Comparison of ENCODE assay signal across 7 mouse cellular contexts in genomic region chr17:45629861-45630694, GRCm38 (mm10). TPM values are rescaled to one million over a fixed set of nuclear protein-coding genes. Genes with fewer than 3 reads are reported as not detected.
DNase-seq lines count a peak whose midpoint lies in the region; ATAC-seq and TF ChIP-seq lines count a peak whose summit lies in the region.

No protein-coding gene starts in this region.

- no peaks in the 10 kb centered on the region for H3K36me3 ChIP-seq in embryonic facial prominence, embryonic 10.5 days (replicated peaks)
- no peaks in the 10 kb centered on the region for H3K36me3 ChIP-seq in heart, adult 2 months (ENCODE audit: control insufficient read depth, insufficient read depth, low read length)
- H3K36me3 ChIP-seq in limb, embryonic 12.5 days: no peaks in the 10 kb centered on the region
- no peaks in the 10 kb centered on the region for H3K36me3 ChIP-seq in midbrain, embryonic 14.5 days (ENCODE audit: control insufficient read depth, insufficient read depth, low read length)

- H3K4me1 ChIP-seq in embryonic facial prominence, embryonic 10.5 days: peaks cover 45% of the 10 kb centered on the region
- H3K4me1 ChIP-seq in heart, adult 2 months (ENCODE audit: control insufficient read depth, insufficient read depth, low read length): peaks cover 9% of the 10 kb centered on the region
- peaks cover 11% of the 10 kb centered on the region for H3K4me1 ChIP-seq in limb, embryonic 12.5 days (replicated peaks)
- H3K4me1 ChIP-seq in midbrain, embryonic 14.5 days (ENCODE audit: control insufficient read depth, insufficient read depth, low read length): 0 out of 2 replicates have a peak, but pooled peaks cover 5% of the 10 kb centered on the region

- H3K4me2 ChIP-seq in limb, embryonic 12.5 days: peak overlapping the region; percentile 85
- H3K4me2 ChIP-seq in midbrain, embryonic 14.5 days (ENCODE audit: low read length): peak overlapping the region; percentile 74

- no peak for TF ChIP-seq EP300 in heart, adult 2 months (IDR thresholded peaks at IDR 0.05; ENCODE audit: insufficient read depth, low read depth, low read length)

- H3K27me3 ChIP-seq in embryonic facial prominence, embryonic 10.5 days (replicated peaks; ENCODE audit: low read depth, poor library complexity, severe bottlenecking): no peaks in the 10 kb centered on the region; the same call in none of the 2 replicates
- no peaks in the 10 kb centered on the region for H3K27me3 ChIP-seq in heart, adult 2 months (ENCODE audit: control insufficient read depth, insufficient read depth, low read length)
- peaks cover 5% of the 10 kb centered on the region; the same call in 1 of the 2 replicates for H3K27me3 ChIP-seq in limb, embryonic 12.5 days
- H3K27me3 ChIP-seq in midbrain, embryonic 14.5 days (ENCODE audit: control insufficient read depth, insufficient read depth, low read length): no peaks in the 10 kb centered on the region

- peak; percentile 56; the same call in 1 of the 2 replicates for ATAC-seq in limb, embryonic 12.5 days (ENCODE audit: insufficient number of reproducible peaks, insufficient read depth, low FRiP score, low TSS enrichment, low read depth)
- ATAC-seq in midbrain, embryonic 14.5 days (ENCODE audit: low FRiP score, low TSS enrichment): peak; percentile 79

- no peaks in the 10 kb centered on the region for H3K79me2 ChIP-seq in heart, adult 2 months (replicated peaks; ENCODE audit: control insufficient read depth, insufficient read depth, low read length)

- peak; percentile 74 for TF ChIP-seq CTCF in heart, adult 2 months (IDR thresholded peaks at IDR 0.05)

- 1% methylated on average over 34 of the region's 34 CpGs for WGBS in embryonic facial prominence, embryonic 10.5 days
- 4% methylated on average over 34 of the region's 34 CpGs for WGBS in heart, adult 2 months
- 3% methylated on average over 34 of the region's 34 CpGs for WGBS in limb, embryonic 12.5 days
- 1% methylated on average over 34 of the region's 34 CpGs for WGBS in midbrain, embryonic 14.5 days

- H3K4me3 ChIP-seq in embryonic facial prominence, embryonic 10.5 days: peak overlapping the region; percentile 62
- H3K4me3 ChIP-seq in heart, adult 2 months: peak overlapping the region; percentile 38
- H3K4me3 ChIP-seq in limb, embryonic 12.5 days (replicated peaks): peak overlapping the region; percentile 46
- H3K4me3 ChIP-seq in midbrain, embryonic 14.5 days (replicated peaks; ENCODE audit: low read depth, low read length): peak overlapping the region; percentile 46

- peak; percentile 59 for DNase-seq in adrenal gland, postnatal 25 days
- peak; percentile 79 for DNase-seq in embryonic facial prominence, embryonic 10.5 days (ENCODE audit: low spot score)
- DNase-seq in heart, adult 2 months: peak; percentile 65 to 67
- peak; percentile 42 to 61 for DNase-seq in kidney, adult 8-10 months
- peak; percentile 87 for DNase-seq in midbrain, embryonic 14.5 days
- peak; percentile 55 to 64 for DNase-seq in spleen, postnatal 36 days (ENCODE audit: low spot score in 2 of 2)

- H3K27ac ChIP-seq in embryonic facial prominence, embryonic 10.5 days (replicated peaks): peak overlapping the region; percentile 79
- H3K27ac ChIP-seq in heart, adult 2 months: peak overlapping the region; percentile 65
- no peak overlapping the region for H3K27ac ChIP-seq in limb, embryonic 12.5 days
- H3K27ac ChIP-seq in midbrain, embryonic 14.5 days (replicated peaks; ENCODE audit: low read depth, low read length): peak overlapping the region; percentile 60

- H3K9me3 ChIP-seq in embryonic facial prominence, embryonic 10.5 days: no peaks in the 10 kb centered on the region
- no peaks in the 10 kb centered on the region for H3K9me3 ChIP-seq in limb, embryonic 12.5 days
- H3K9me3 ChIP-seq in midbrain, embryonic 14.5 days (ENCODE audit: control insufficient read depth, low read length): no peaks in the 10 kb centered on the region

- intact Hi-C loops in heart, adult 2 months (cut with DNase I): loop anchor here (1.0 kb wide), 1 partner anchor 49 kb away; no protein-coding TSS in a partner anchor

- H3K9ac ChIP-seq in heart, adult 2 months (ENCODE audit: low read depth, low read length): peak overlapping the region; percentile 70
- H3K9ac ChIP-seq in limb, embryonic 12.5 days (replicated peaks): peak overlapping the region; percentile 70
- peak overlapping the region; percentile 58 for H3K9ac ChIP-seq in midbrain, embryonic 14.5 days (replicated peaks; ENCODE audit: low read length)

- no peak for TF ChIP-seq POLR2A in heart, adult 2 months (IDR thresholded peaks at IDR 0.05; ENCODE audit: insufficient read depth, low read depth, low read length)

RNA-seq across cellular contexts. Expression of gene Mymx, which starts 28.2 kb away (rescaled TPM):
- total RNA-seq in adrenal gland, postnatal 25 days (2021): not detected in 2 replicates
- 0.39 TPM in 2 replicates for polyA plus RNA-seq in embryonic facial prominence, embryonic 10.5 days (2016; fragmentation: Nextera tagmentation; extraction: Ambion mirVana)
- total RNA-seq in heart, adult 2 months (2021): not detected
- polyA plus RNA-seq in heart, adult 2 months (2012; rRNA removed): not detected in 2 replicates
- 15.8 and 16.4 TPM in 2 replicates for polyA plus RNA-seq in limb, embryonic 12.5 days (2016; fragmentation: Nextera tagmentation; extraction: Ambion mirVana)
- polyA plus RNA-seq in midbrain, embryonic 14.5 days (2014; fragmentation: Nextera tagmentation; extraction: Ambion mirVana): not detected in 2 replicates

RNA-seq across cellular contexts. Expression of gene Capn11, which starts 29.0 kb away (rescaled TPM):
- total RNA-seq in adrenal gland, postnatal 25 days (2021): 0.46 TPM in 1 of 2 replicates, not detected in the other
- 0.81 and 0.84 TPM in 2 replicates for polyA plus RNA-seq in embryonic facial prominence, embryonic 10.5 days (2016; fragmentation: Nextera tagmentation; extraction: Ambion mirVana)
- under 1 TPM in 1 of 2 experiments, not detected in 1; 0.59 TPM for total RNA-seq in heart, adult 2 months (2021)
- not detected in 2 replicates for polyA plus RNA-seq in heart, adult 2 months (2012; rRNA removed)
- polyA plus RNA-seq in limb, embryonic 12.5 days (2016; fragmentation: Nextera tagmentation; extraction: Ambion mirVana): 0.65 and 0.83 TPM in 2 replicates
- polyA plus RNA-seq in midbrain, embryonic 14.5 days (2014; fragmentation: Nextera tagmentation; extraction: Ambion mirVana): 0.08 and 2.4 TPM in 2 replicates

RNA-seq across cellular contexts. Expression of gene Slc29a1, which starts 30.7 kb away (rescaled TPM):
- total RNA-seq in adrenal gland, postnatal 25 days (2021): 151 and 173 TPM in 2 replicates
- polyA plus RNA-seq in embryonic facial prominence, embryonic 10.5 days (2016; fragmentation: Nextera tagmentation; extraction: Ambion mirVana): 53.4 and 58.1 TPM in 2 replicates
- 10 to 100 TPM; 80.3 to 84.6 TPM for total RNA-seq in heart, adult 2 months (2021)
- 160 and 184 TPM in 2 replicates for polyA plus RNA-seq in heart, adult 2 months (2012; rRNA removed)
- polyA plus RNA-seq in limb, embryonic 12.5 days (2016; fragmentation: Nextera tagmentation; extraction: Ambion mirVana): 55.4 and 58.7 TPM in 2 replicates
- polyA plus RNA-seq in midbrain, embryonic 14.5 days (2014; fragmentation: Nextera tagmentation; extraction: Ambion mirVana): 21.2 and 33.2 TPM in 2 replicates

RNA-seq across cellular contexts. Expression of gene Mrpl14, which starts 56.0 kb away (rescaled TPM):
- total RNA-seq in adrenal gland, postnatal 25 days (2021): 101 and 124 TPM in 2 replicates
- polyA plus RNA-seq in embryonic facial prominence, embryonic 10.5 days (2016; fragmentation: Nextera tagmentation; extraction: Ambion mirVana): 156 and 170 TPM in 2 replicates
- total RNA-seq in heart, adult 2 months (2021): 100 to 1,000 TPM; 149 to 161 TPM
- 133 and 170 TPM in 2 replicates for polyA plus RNA-seq in heart, adult 2 months (2012; rRNA removed)
- 143 and 153 TPM in 2 replicates for polyA plus RNA-seq in limb, embryonic 12.5 days (2016; fragmentation: Nextera tagmentation; extraction: Ambion mirVana)
- 110 and 139 TPM in 2 replicates for polyA plus RNA-seq in midbrain, embryonic 14.5 days (2014; fragmentation: Nextera tagmentation; extraction: Ambion mirVana)

RNA-seq across cellular contexts. Expression of gene Tmem63b, which starts 56.6 kb away (rescaled TPM):
- total RNA-seq in adrenal gland, postnatal 25 days (2021): 51.6 TPM in 2 replicates
- 41.6 and 51.6 TPM in 2 replicates for polyA plus RNA-seq in embryonic facial prominence, embryonic 10.5 days (2016; fragmentation: Nextera tagmentation; extraction: Ambion mirVana)
- total RNA-seq in heart, adult 2 months (2021): 10 to 100 TPM; 81.8 to 90.1 TPM
- polyA plus RNA-seq in heart, adult 2 months (2012; rRNA removed): 122 and 154 TPM in 2 replicates
- polyA plus RNA-seq in limb, embryonic 12.5 days (2016; fragmentation: Nextera tagmentation; extraction: Ambion mirVana): 34.1 and 35.8 TPM in 2 replicates
- 123 and 130 TPM in 2 replicates for polyA plus RNA-seq in midbrain, embryonic 14.5 days (2014; fragmentation: Nextera tagmentation; extraction: Ambion mirVana)

Comparison
In these comparisons a context has a peak if more than half of its experiments do, and no peak if none do; other contexts are left out.
1. RNA of gene Mymx, which starts 28.2 kb away (polyA plus RNA-seq): 15.8 to 16.4 TPM in limb, embryonic 12.5 days; 0.39 TPM in embryonic facial prominence, embryonic 10.5 days, not detected in heart, adult 2 months and not detected in midbrain, embryonic 14.5 days; every median in the first group is over 10 times any median in the second.
2. Peak in every context shown above with its lines, with median percentiles within 50 percentile points of each other: DNase-seq, H3K4me3 ChIP-seq and H3K9ac ChIP-seq.